Mouse (Mus musculus): ENCODE measurements around the gene Katnal1. TPM values are rescaled to one million over a fixed set of nuclear protein-coding genes. Genes with fewer than 3 reads are reported as not detected.

Gene Katnal1
- 19.9 TPM for polyA plus RNA-seq (2021)

DNA sequence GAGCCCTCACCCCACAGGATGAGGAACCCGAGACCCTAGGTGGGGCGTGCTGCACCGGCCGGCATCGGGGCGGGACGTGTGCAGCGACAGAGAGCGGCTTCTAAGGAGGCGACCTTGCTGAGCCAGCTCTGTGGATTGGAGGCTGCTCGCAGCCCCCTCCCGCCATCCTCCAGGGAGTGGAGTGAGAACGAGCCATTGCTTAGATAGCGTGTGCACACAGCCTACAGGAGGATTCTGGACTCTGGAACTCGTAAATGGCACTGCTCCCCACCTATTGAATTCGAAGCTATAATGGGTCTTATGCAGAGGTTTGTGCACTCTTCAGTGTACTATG lies at the start of gene Katnal1:
Katnal1 (minus strand) TSS at position 205 of the 334 bp plus-strand sequence.
- ChIA-PET CTCF (interaction anchor here (0.6 to 1.9 kb wide), 3 partner anchors 15 to 68 kb away, joined by 3 to 5 read pairs (median 4); no protein-coding TSS in a partner anchor), POLR2A (interaction anchor here (1.1 to 2.0 kb wide), 2 partner anchors 64 to 67 kb away, joined by 4 to 6 read pairs; no protein-coding TSS in a partner anchor)
- H3K27me3 ChIP-seq = no peaks in the 10 kb centered on the region
- ATAC-seq (peak; percentile 15), DNase-seq (ENCODE audit: low read depth, low spot score) (no peak)
- TF ChIP-seq CTCF (IDR thresholded peaks at IDR 0.05) = no peak
- in situ Hi-C loops (cut with MboI; ENCODE audit: low pct_unique_long_range_greater_than_20kb) = no loop called here

DNA sequence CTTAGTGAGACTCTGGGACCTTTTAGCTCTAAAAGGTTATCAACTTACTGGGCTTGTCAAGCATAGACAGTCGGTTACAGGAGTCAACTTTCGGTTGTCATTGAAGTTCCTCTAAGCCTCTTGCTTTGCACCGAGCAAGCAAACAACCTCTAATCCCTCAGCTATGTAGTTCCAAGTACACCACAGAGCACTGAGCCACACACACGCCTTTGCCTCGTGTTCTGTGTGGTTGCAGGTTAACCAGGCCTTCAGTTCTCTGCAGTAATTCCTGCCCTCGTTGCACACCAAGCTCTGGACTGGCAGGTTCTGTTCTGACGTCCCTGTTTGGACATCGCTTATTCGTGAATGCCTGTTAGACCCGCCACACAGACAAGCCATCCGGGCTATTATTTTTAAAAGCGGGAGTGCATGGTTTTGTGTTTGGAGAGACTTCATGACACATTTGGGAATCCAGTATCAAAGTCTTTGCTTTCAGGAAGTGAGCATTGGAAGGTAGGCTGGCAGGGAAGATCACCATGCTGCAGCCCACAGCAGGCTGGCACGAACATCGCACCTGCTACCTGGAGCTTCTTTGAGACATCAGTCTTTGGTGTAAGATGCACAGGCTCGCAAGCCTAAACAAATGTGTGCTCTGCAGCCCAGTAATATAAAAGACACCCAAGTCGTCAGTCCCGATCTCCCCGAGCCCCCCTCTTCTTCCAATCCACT lies 49.5 kb upstream of the Katnal1 start:
- TF ChIP-seq CTCF (IDR thresholded peaks at IDR 0.05) = no peak
- in situ Hi-C loops (cut with MboI; ENCODE audit: low pct_unique_long_range_greater_than_20kb) = no loop called here
- DNase-seq (ENCODE audit: low read depth, low spot score) (no peak), ATAC-seq (peak; percentile 89)
- CTCF ChIA-PET = interaction anchor here (1.0 to 1.6 kb wide), 3 partner anchors 12 to 48 kb away, joined by 3 to 4 read pairs (median 3); no protein-coding TSS in a partner anchor
- POLR2A ChIA-PET = interaction anchor here (1.0 to 2.0 kb wide), 5 partner anchors 10 to 17 kb away, joined by 4 to 10 read pairs (median 5); partner anchors contain the start of gene Gm42791
- no peaks in the 10 kb centered on the region for H3K27me3 ChIP-seq

DNA sequence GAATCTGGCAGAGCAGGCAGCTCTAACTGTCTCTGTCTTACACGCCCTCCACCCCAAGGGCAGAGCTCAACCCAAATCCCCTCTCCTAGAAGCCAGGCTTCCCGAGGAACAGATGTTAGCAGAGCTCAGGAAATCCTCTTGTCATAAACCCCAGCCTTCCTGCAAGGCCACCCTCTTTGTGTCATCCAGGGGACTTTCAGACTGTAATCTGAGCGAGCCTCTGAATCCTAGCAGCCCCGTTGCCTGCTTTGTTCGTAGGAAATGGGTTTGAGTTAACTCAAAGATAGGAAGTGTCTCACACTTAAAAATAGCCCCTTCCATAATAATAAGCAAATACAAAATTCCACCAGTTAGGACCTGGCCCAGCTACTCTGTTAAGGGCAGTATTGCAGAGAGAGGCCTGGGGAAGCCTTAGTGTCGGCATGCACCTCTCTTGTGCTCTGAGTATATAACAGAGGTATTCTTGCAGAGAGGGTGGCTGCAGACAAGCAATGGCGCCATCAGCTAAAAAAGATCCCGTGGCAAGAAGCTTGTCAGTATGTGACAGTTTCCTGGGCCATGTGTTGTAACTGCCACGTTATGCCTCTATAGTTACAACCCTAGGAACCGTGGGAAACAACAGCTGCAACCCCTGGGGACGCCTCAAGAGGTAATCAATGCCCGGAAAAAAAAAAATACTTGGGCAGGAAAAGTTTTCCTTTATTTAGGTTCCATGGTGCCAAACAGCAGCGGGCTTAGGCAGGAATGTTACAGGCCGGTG lies 48.8 kb upstream of the Katnal1 start:
- ATAC-seq (peak; percentile 46), DNase-seq (ENCODE audit: low read depth, low spot score) (no peak)
- ChIA-PET POLR2A (interaction anchor here (0.7 to 2.0 kb wide), 6 partner anchors 9 to 68 kb away, joined by 4 to 10 read pairs (median 4); partner anchors contain the start of gene Gm42791), CTCF (interaction anchor here (1.0 to 1.6 kb wide), 4 partner anchors 13 to 47 kb away, joined by 3 to 4 read pairs (median 3); no protein-coding TSS in a partner anchor)
- TF ChIP-seq CTCF (IDR thresholded peaks at IDR 0.05) = no peak
- no peaks in the 10 kb centered on the region for H3K27me3 ChIP-seq
- in situ Hi-C loops (cut with MboI; ENCODE audit: low pct_unique_long_range_greater_than_20kb) = no loop called here

DNA sequence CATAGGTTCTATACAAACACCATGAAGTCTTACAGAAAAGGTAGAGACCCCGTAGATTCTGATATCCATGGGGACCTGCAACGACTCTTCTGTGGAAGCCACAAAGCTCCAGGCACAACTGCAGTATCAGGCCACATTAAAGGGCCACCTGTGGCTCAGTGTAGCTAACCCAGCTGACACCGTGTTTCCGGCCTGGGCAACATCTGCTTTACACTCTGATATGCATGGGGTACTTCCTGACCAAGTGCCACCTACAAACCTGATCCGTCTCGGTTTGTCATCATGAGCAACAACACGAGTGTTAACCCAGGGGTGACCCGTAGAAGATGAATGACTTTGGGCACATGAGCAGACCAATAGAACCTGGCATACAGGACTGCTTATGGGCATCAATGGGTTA lies 47.8 kb upstream of the Katnal1 start:
- POLR2A ChIA-PET = no interaction called here
- H3K27me3 ChIP-seq = no peaks in the 10 kb centered on the region
- no peak for ATAC-seq
- CTCF ChIA-PET = interaction anchor here (1.4 to 1.6 kb wide), 2 partner anchors 29 to 46 kb away, joined by 3 read pairs; no protein-coding TSS in a partner anchor
- in situ Hi-C loops (cut with MboI; ENCODE audit: low pct_unique_long_range_greater_than_20kb) = no loop called here
- no peak for TF ChIP-seq CTCF (IDR thresholded peaks at IDR 0.05)
- DNase-seq (ENCODE audit: low read depth, low spot score) = no peak

DNA sequence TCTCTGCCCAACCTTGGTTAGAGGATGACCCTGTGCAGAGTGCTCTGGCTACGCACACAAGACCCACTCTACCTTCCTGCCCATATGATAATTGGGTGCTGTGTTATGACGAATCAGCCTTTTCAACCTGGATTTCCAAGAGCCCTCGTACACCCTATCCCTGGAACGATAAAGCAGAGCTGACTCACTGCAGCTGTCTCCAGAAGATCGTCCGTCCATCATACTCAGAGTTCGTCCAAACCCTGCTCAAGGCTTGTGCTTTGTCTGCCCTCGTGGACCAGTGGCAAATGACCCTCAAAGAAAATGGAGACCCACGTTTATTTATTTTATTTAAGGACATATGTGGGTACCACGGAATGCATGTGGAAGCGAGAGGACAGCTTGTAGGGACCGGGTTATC lies 45.9 kb upstream of the Katnal1 start:
- POLR2A ChIA-PET = interaction anchor here (0.6 kb wide), 1 partner anchor 572 kb away, joined by 3 read pairs; no protein-coding TSS in a partner anchor
- in situ Hi-C loops (cut with MboI; ENCODE audit: low pct_unique_long_range_greater_than_20kb) = no loop called here

DNA sequence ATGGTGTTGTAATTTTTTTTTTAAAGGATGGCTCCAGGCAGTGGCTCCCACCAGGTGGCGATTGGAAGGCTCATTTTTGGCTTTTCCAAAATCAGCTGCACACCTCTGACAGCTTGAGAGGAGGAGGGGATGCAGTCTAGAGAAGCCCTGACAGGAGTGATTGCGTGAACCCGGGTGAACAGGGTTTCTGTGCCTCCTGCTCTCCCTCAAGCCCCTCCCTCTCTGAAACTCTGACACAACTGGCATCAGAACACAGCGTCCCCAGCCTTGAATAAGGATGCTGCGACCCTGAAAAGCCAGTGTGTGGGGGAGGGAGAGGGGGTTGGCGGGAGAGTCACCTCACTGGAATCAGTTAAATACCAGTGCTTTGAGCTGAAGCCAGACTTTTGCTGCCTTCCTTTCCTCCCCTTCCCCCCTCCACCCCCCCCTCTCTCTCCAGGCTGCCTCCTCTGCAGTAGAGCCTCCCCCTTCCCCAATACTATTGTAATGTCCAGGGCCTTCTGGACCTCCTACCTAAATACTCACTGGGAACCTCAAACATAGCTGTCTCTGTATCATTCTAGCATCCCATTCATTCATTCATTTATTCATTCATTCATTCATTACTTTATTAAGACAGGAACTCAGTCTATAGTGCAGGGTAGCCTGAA lies 44.0 kb upstream of the Katnal1 start:
- TF ChIP-seq CTCF (IDR thresholded peaks at IDR 0.05) = no peak
- DNase-seq (ENCODE audit: low read depth, low spot score) (no peak), ATAC-seq (no peak)
- ChIA-PET POLR2A (no interaction called here), CTCF (interaction anchor here (0.6 kb wide), 1 partner anchor 22 kb away, joined by 3 read pairs; no protein-coding TSS in a partner anchor)
- in situ Hi-C loops (cut with MboI; ENCODE audit: low pct_unique_long_range_greater_than_20kb) = no loop called here
- H3K27me3 ChIP-seq = no peaks in the 10 kb centered on the region

More for the DNA sequence above, 45.9 kb upstream of the Katnal1 start:
- CTCF ChIA-PET = no interaction called here
- DNase-seq (ENCODE audit: low read depth, low spot score) (no peak), ATAC-seq (no peak)
- no peaks in the 10 kb centered on the region for H3K27me3 ChIP-seq
- no peak for TF ChIP-seq CTCF (IDR thresholded peaks at IDR 0.05)

DNA sequence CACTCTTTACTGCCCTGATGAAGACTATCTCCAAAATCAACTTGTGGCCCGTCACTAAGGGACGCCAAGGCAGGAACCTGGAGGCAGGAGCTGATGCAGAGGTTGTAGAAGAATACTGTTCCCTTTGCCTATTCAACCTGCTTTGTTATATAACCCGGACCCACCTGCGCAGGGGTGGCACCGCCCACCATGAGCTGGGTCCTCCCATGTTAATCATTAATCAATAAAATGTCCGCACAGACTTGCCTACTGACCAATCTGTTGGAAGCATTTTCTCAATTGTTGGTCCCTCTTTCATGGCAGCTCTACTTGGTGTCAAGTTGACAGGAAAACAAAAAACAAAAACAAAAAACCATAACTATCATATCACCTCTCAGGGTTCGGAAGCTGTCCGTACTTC lies 43.0 kb upstream of the Katnal1 start:
- DNase-seq (ENCODE audit: low read depth, low spot score) = no peak
- POLR2A ChIA-PET = interaction anchor here (1.3 kb wide), 1 partner anchor 53 kb away, joined by 3 read pairs; no protein-coding TSS in a partner anchor
- no peak for ATAC-seq
- CTCF ChIA-PET = interaction anchor here (1.2 to 1.4 kb wide), 2 partner anchors 32 to 404 kb away, joined by 3 read pairs; no protein-coding TSS in a partner anchor
- TF ChIP-seq CTCF (IDR thresholded peaks at IDR 0.05) = no peak
- in situ Hi-C loops (cut with MboI; ENCODE audit: low pct_unique_long_range_greater_than_20kb) = no loop called here
- H3K27me3 ChIP-seq = no peaks in the 10 kb centered on the region

DNA sequence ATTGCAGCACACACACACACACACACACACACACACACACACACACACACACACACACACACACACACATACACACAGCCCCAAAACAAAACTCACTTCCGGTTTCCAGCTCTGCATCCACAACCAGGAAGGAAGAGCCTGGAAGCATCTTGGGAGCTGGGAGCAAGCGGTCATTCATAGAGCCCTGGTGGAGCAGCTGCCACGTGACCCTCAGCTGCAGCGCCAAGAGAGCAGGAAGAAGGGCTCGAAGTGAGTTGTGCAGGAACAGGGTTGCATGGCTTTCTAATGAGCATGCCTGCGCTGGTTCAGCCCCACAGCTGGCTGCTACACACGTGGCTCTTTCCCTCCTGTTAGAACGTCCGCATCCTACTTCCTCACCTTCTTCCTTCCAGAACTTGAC lies 40.5 kb upstream of the Katnal1 start:
- ATAC-seq (no peak), DNase-seq (ENCODE audit: low read depth, low spot score) (no peak)
- in situ Hi-C loops (cut with MboI; ENCODE audit: low pct_unique_long_range_greater_than_20kb) = no loop called here
- no peak for TF ChIP-seq CTCF (IDR thresholded peaks at IDR 0.05)
- no peaks in the 10 kb centered on the region for H3K27me3 ChIP-seq
- ChIA-PET CTCF (interaction anchor here (0.9 to 1.5 kb wide), 2 partner anchors 27 to 406 kb away, joined by 3 to 4 read pairs; no protein-coding TSS in a partner anchor), POLR2A (interaction anchor here (0.6 to 1.6 kb wide), 3 partner anchors 9 to 76 kb away, joined by 3 to 5 read pairs (median 5); no protein-coding TSS in a partner anchor)

DNA sequence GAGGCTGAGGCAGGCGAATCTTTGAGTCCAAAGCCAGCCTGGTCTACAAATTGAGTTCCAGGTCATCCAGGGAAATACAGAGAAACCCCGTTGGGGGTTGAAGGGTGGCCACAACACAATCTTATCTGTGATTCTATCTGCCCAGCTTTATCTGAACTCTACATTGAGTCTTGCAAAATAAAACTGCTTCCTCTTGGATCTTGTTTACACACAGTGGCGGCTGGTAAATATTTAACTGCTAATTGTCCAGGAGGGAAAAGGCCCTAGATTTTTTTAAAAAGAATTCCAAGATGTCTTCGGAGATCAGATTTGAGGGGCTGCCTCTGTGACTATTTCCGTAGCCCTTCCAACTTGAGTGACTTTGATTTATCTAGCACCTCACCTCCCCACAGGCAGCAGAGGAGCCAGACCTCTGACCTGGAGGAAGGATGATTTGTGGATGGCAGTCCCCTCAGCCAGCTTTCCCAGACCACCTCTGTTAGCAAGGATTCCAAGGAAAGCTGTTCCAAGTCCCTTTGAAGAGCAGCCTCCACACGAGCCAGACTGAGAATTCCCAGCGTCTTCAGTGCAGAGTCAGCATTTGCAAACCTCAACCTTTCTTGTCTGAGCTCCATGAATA lies 39.9 kb upstream of the Katnal1 start:
- in situ Hi-C loops (cut with MboI; ENCODE audit: low pct_unique_long_range_greater_than_20kb) = no loop called here
- H3K27me3 ChIP-seq = no peaks in the 10 kb centered on the region
- DNase-seq (ENCODE audit: low read depth, low spot score) = no peak
- ChIA-PET CTCF (interaction anchor here (0.9 to 1.5 kb wide), 2 partner anchors 27 to 407 kb away, joined by 3 to 4 read pairs; no protein-coding TSS in a partner anchor), POLR2A (interaction anchor here (0.6 to 1.6 kb wide), 2 partner anchors 9 to 77 kb away, joined by 3 to 5 read pairs; no protein-coding TSS in a partner anchor)
- no peak for TF ChIP-seq CTCF (IDR thresholded peaks at IDR 0.05)
- no peak for ATAC-seq

Measured in Patski (cell line).